Mouse (Mus musculus): ENCODE data around the gene Sostdc1. TPM values are rescaled to one million over a fixed set of nuclear protein-coding genes. Genes with fewer than 3 reads are reported as not detected.

Sostdc1 gene
- polyA plus RNA-seq, 1 experiment: not detected

GRCm38 (mm10) chr12:36302326-36302725, 11.6 kb upstream of the Sostdc1 start:
- no peak for TF ChIP-seq FOSL1 (IDR thresholded peaks at IDR 0.05; ENCODE audit: insufficient read depth, low read length, poor library complexity, severe bottlenecking)
- no peak overlapping the region for H3ac ChIP-seq (ENCODE audit: control insufficient read depth, insufficient read length, low read depth)
- no peaks in the 10 kb centered on the region for H3K36me3 ChIP-seq (ENCODE audit: control insufficient read depth, insufficient read depth)
- no peaks in the 10 kb centered on the region for H3K79me2 ChIP-seq (ENCODE audit: control insufficient read depth, insufficient read depth)
- no peak overlapping the region for H3K4me3 ChIP-seq (ENCODE audit: insufficient read depth, poor library complexity, severe bottlenecking)
- no peaks in the 10 kb centered on the region for H3K79me3 ChIP-seq (ENCODE audit: low read depth)
- no peaks in the 10 kb centered on the region for H3K27me3 ChIP-seq (ENCODE audit: control insufficient read depth, insufficient read depth, insufficient read length)

DNA sequence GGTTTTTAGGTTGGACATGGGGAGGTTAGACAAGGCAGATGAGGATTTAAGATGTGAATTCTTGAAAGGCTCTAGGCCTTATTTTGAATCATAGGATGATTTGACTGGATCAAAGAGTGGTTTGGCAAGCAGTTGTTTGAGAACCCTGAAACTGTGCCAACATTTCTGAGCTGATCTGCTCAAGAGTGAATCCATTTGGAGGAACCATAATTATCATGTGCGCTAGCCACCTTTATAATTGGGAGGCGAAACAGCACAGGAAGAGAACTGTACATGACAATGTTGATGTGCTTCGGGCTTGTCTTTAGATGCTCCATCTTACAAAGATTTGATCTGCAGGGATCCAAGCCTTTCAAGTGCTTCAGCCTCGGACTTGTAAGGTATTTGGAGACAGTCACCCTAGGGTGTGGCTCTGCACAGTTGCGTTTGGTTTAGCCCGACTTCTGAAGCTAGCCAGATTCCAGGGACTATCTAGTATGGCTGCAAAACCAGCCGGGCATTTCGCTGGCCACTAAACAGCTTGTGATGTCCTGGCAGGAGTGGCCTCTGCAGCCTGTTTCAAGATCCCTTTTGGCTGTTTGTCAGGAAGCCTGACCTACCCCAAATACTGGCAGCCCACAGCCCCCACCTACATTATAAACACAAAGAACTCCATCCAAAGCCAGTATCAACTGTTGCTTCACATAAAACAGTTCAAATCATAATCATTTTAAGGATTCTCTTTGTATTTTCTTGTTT, 10.9 kb upstream of the Sostdc1 start:
- Histone ChIP-seq H3K79me2 (ENCODE audit: control insufficient read depth, insufficient read depth) (no peaks in the 10 kb centered on the region), H3K79me3 (ENCODE audit: low read depth) (no peaks in the 10 kb centered on the region), H3K36me3 (ENCODE audit: control insufficient read depth, insufficient read depth) (no peaks in the 10 kb centered on the region), H3K27me3 (ENCODE audit: control insufficient read depth, insufficient read depth, insufficient read length) (no peaks in the 10 kb centered on the region), H3K4me3 (ENCODE audit: insufficient read depth, poor library complexity, severe bottlenecking) (no peak overlapping the region), H3ac (ENCODE audit: control insufficient read depth, insufficient read length, low read depth) (no peak overlapping the region)
- TF ChIP-seq USF1 (IDR thresholded peaks at IDR 0.05; ENCODE audit: low read depth) (no peak), CTCF (IDR thresholded peaks at IDR 0.05; ENCODE audit: control insufficient read depth, insufficient read depth, insufficient read length) (no peak), MYOD1 (IDR thresholded peaks at IDR 0.05; ENCODE audit: control insufficient read depth, insufficient read length, low read depth) (no peak), MYOG (IDR thresholded peaks at IDR 0.05; ENCODE audit: control insufficient read depth, extremely low read depth, insufficient read length) (no peak), MAX (IDR thresholded peaks at IDR 0.05) (no peak), CEBPB (IDR thresholded peaks at IDR 0.05; ENCODE audit: low read depth) (no peak), FOSL1 (IDR thresholded peaks at IDR 0.05; ENCODE audit: insufficient read depth, low read length, poor library complexity, severe bottlenecking) (no peak)

- Histone ChIP-seq H3K79me2 (ENCODE audit: control insufficient read depth, insufficient read depth) (no peaks in the 10 kb centered on the region), H3K79me3 (ENCODE audit: low read depth) (no peaks in the 10 kb centered on the region), H3K4me3 (ENCODE audit: insufficient read depth, poor library complexity, severe bottlenecking) (no peak overlapping the region), H3K36me3 (ENCODE audit: control insufficient read depth, insufficient read depth) (no peaks in the 10 kb centered on the region), H3K27me3 (ENCODE audit: control insufficient read depth, insufficient read depth, insufficient read length) (no peaks in the 10 kb centered on the region), H3ac (ENCODE audit: control insufficient read depth, insufficient read length, low read depth) (no peak overlapping the region)
- TF ChIP-seq FOSL1 (IDR thresholded peaks at IDR 0.05; ENCODE audit: insufficient read depth, low read length, poor library complexity, severe bottlenecking) (no peak), CTCF (IDR thresholded peaks at IDR 0.05; ENCODE audit: control insufficient read depth, insufficient read depth, insufficient read length) (no peak), CEBPB (IDR thresholded peaks at IDR 0.05; ENCODE audit: low read depth) (no peak), MYOD1 (IDR thresholded peaks at IDR 0.05; ENCODE audit: control insufficient read depth, insufficient read length, low read depth) (no peak), MAX (IDR thresholded peaks at IDR 0.05) (no peak), MYOG (IDR thresholded peaks at IDR 0.05; ENCODE audit: control insufficient read depth, extremely low read depth, insufficient read length) (no peak), USF1 (IDR thresholded peaks at IDR 0.05; ENCODE audit: low read depth) (no peak)
Measured at GRCm38 (mm10) chr12:36308737-36309420, 5.1 kb upstream of the Sostdc1 start.

DNA sequence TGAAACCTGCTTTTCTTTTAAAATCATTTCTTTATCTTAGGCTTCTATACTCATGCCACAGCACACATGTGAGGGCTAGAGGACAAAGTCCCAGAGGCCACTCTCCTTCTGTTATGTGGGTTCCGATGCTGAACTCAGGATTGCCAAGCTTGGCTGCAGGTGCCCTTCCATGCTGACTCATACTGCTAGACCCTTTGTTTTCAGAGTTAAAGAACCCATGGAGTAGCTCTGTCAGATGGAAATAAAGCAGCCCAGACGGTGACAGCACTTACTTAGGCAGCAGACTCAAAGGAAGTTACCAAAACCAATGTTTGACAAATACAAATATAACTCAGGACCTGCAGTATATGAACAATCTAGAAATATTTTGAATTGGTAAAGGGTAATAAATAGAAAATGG, 924 bp upstream of the Sostdc1 start:
- no peaks in the 10 kb centered on the region for H3K27me3 ChIP-seq (ENCODE audit: control insufficient read depth, insufficient read depth, insufficient read length)
- no peak overlapping the region for H3ac ChIP-seq (ENCODE audit: control insufficient read depth, insufficient read length, low read depth)
- TF ChIP-seq FOSL1 (IDR thresholded peaks at IDR 0.05; ENCODE audit: insufficient read depth, low read length, poor library complexity, severe bottlenecking) (no peak), MYOG (IDR thresholded peaks at IDR 0.05; ENCODE audit: control insufficient read depth, extremely low read depth, insufficient read length) (no peak), USF1 (IDR thresholded peaks at IDR 0.05; ENCODE audit: low read depth) (no peak), CTCF (IDR thresholded peaks at IDR 0.05; ENCODE audit: control insufficient read depth, insufficient read depth, insufficient read length) (no peak), MYOD1 (IDR thresholded peaks at IDR 0.05; ENCODE audit: control insufficient read depth, insufficient read length, low read depth) (no peak), MAX (IDR thresholded peaks at IDR 0.05) (no peak), CEBPB (IDR thresholded peaks at IDR 0.05; ENCODE audit: low read depth) (no peak)
- no peaks in the 10 kb centered on the region for H3K36me3 ChIP-seq (ENCODE audit: control insufficient read depth, insufficient read depth)
- no peaks in the 10 kb centered on the region for H3K79me3 ChIP-seq (ENCODE audit: low read depth)
- H3K4me3 ChIP-seq (ENCODE audit: insufficient read depth, poor library complexity, severe bottlenecking): no peak overlapping the region
- no peaks in the 10 kb centered on the region for H3K79me2 ChIP-seq (ENCODE audit: control insufficient read depth, insufficient read depth)

- no peaks in the 10 kb centered on the region for H3K79me2 ChIP-seq (ENCODE audit: control insufficient read depth, insufficient read depth)
- no peaks in the 10 kb centered on the region for H3K79me3 ChIP-seq (ENCODE audit: low read depth)
- H3K36me3 ChIP-seq (ENCODE audit: control insufficient read depth, insufficient read depth): no peaks in the 10 kb centered on the region
- H3ac ChIP-seq (ENCODE audit: control insufficient read depth, insufficient read length, low read depth): no peak overlapping the region
- no peak for TF ChIP-seq CTCF (IDR thresholded peaks at IDR 0.05; ENCODE audit: control insufficient read depth, insufficient read depth, insufficient read length)
- TF ChIP-seq USF1 (IDR thresholded peaks at IDR 0.05; ENCODE audit: low read depth): no peak
- no peak for TF ChIP-seq FOSL1 (IDR thresholded peaks at IDR 0.05; ENCODE audit: insufficient read depth, low read length, poor library complexity, severe bottlenecking)
- no peak for TF ChIP-seq MAX (IDR thresholded peaks at IDR 0.05)
- no peak for TF ChIP-seq CEBPB (IDR thresholded peaks at IDR 0.05; ENCODE audit: low read depth)
- TF ChIP-seq MYOD1 (IDR thresholded peaks at IDR 0.05; ENCODE audit: control insufficient read depth, insufficient read length, low read depth): no peak
- no peak for TF ChIP-seq MYOG (IDR thresholded peaks at IDR 0.05; ENCODE audit: control insufficient read depth, extremely low read depth, insufficient read length)
- H3K27me3 ChIP-seq (ENCODE audit: control insufficient read depth, insufficient read depth, insufficient read length): no peaks in the 10 kb centered on the region
- H3K4me3 ChIP-seq (ENCODE audit: insufficient read depth, poor library complexity, severe bottlenecking): no peak overlapping the region
Measured at GRCm38 (mm10) chr12:36314446-36314845, 507 bp downstream of the Sostdc1 start.
